Mouse (Mus musculus): ENCODE measurements around the gene Trappc1. TPM values are rescaled to one million over a fixed set of nuclear protein-coding genes. Genes with fewer than 3 reads are reported as not detected.
"Not testable (repeated sequence)": the region's sequence is repeated elsewhere in the genome, so short reads cannot be mapped to it uniquely, and the experiment has no call there.

Trappc1 gene
- polyA plus RNA-seq, 1 experiment from 2014 or later, result 171 TPM

DNA sequence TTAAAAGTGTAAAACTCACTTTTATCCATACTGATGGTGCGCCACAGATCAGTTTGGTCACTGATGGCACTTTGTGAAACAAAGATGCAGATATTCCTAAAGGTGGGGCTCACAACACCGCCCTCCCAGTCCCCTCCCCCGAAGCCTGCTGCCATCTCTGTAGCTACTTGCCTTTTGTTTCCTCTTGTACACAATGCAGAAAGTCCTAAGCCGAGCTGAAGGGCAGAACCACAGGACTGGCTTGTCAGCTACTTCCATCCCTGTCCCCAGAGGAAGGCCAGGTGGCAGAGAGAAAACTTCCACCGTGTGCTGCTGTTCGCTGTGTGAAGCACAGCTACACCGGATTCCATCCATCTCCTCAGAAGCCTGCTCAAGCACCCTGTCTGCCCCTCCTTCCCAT lies 25.5 kb upstream of the Trappc1 start:
- Histone ChIP-seq H3K4me1 (replicated peaks; ENCODE audit: insufficient read depth, low read length) (no peaks in the 10 kb centered on the region), H3K4me3 (replicated peaks; ENCODE audit: low read depth, low read length) (no peak overlapping the region), H3K27ac (no peak overlapping the region), H3K4me2 (ENCODE audit: low read length) (no peak overlapping the region), H3K9ac (ENCODE audit: low read depth, low read length) (no peak overlapping the region), H3K9me3 (replicated peaks; ENCODE audit: low read length) (no peaks in the 10 kb centered on the region), H3K27me3 (ENCODE audit: insufficient read depth, low read length) (no peaks in the 10 kb centered on the region), H3K36me3 (ENCODE audit: insufficient read depth, low read length) (peaks cover 15% of the 10 kb centered on the region; the same call in 1 of the 2 replicates)
- WGBS, result 84% methylated on average over 7 of the region's 7 CpGs
- DNase-seq (ENCODE audit: low spot score) (no peak), ATAC-seq (replicated peaks; ENCODE audit: low FRiP score, low read depth) (no peak)
- TF ChIP-seq CTCF (IDR thresholded peaks at IDR 0.05; ENCODE audit: low read depth), result no peak

DNA sequence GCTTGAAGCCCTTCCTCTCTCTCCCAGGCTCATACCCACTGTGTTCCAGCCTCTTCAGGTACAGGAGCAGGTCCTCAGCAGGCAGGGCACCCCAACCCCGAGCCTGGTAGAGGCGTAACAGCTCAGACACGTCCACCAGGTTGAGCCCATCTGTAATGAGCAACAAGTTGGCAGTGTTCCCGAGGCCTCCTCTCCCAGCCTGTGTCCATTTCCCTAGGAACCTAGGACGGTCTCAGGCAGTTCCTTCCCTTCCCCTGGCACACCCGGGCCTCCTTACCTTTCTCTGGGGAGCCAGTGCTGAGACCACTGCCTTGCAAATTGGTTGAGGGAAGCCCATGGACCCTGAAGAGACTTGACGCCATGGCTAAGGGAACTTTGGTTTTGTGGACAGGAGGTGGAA lies 21.0 kb upstream of the Trappc1 start:
- no peak for ATAC-seq (replicated peaks; ENCODE audit: low FRiP score, low read depth)
- DNase-seq (ENCODE audit: low spot score), result no peak
- H3K36me3 ChIP-seq (ENCODE audit: insufficient read depth, low read length), result peaks cover 16% of the 10 kb centered on the region; the same call in 1 of the 2 replicates
- H3K4me3 ChIP-seq (replicated peaks; ENCODE audit: low read depth, low read length), result no peak overlapping the region
- H3K4me1 ChIP-seq (replicated peaks; ENCODE audit: insufficient read depth, low read length), result no peaks in the 10 kb centered on the region
- H3K27me3 ChIP-seq (ENCODE audit: insufficient read depth, low read length), result no peaks in the 10 kb centered on the region
- no peak for TF ChIP-seq CTCF (IDR thresholded peaks at IDR 0.05; ENCODE audit: low read depth)
- H3K9me3 ChIP-seq (replicated peaks; ENCODE audit: low read length), result no peaks in the 10 kb centered on the region
- H3K27ac ChIP-seq, result no peak overlapping the region
- no peak overlapping the region for H3K4me2 ChIP-seq (ENCODE audit: low read length)
- WGBS, result 81% methylated on average over 7 of the region's 7 CpGs
- H3K9ac ChIP-seq (ENCODE audit: low read depth, low read length), result no peak overlapping the region

DNA sequence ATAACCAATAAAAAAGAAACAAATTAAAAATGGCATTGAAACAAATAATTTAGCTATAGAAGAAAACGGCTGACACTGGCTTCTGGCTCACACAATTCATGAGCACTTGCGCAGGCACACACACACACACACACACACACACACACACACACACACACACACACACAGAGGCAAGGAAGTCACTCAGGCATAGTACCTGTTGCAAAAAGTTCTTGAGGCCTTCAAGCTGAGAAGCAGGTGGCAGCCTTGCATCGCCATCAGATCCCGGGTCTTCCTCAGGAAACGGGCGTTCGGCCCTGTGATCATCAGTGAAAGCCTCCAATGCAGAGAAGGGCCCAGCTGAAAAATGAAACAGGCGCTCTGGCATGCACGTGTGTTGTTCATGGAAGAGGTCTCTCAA lies 18.5 kb upstream of the Trappc1 start:
- Histone ChIP-seq H3K4me3 (replicated peaks; ENCODE audit: low read depth, low read length) (no peak overlapping the region), H3K36me3 (ENCODE audit: insufficient read depth, low read length) (peaks cover 29% of the 10 kb centered on the region)

DNA sequence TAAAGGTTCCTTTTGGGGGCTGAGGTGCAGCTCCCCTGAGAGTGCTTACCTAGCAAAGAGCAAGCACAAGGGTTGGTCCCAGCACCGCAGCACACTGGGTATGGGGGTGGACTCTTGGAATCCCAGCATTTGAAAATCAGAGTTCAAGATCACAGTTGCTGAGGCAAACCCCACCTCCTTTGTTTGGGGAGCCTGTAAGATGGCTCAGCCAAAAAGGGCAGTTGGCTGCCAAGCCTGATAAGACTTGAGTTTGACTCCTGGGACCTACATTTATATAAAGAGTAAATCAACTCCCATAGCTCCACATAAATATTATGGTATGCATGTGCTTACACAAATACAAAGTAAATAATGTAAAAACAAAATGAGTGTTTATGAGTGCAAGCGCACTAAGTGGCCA lies 17.7 kb upstream of the Trappc1 start:
- WGBS, result 92% methylated on average over 2 of the region's 2 CpGs
- no peaks in the 10 kb centered on the region for H3K9me3 ChIP-seq (replicated peaks; ENCODE audit: low read length)
- no peaks in the 10 kb centered on the region for H3K27me3 ChIP-seq (ENCODE audit: insufficient read depth, low read length)
- ATAC-seq (replicated peaks; ENCODE audit: low FRiP score, low read depth) (no peak), DNase-seq (ENCODE audit: low spot score) (no peak)
- H3K9ac ChIP-seq (ENCODE audit: low read depth, low read length), result no peak overlapping the region
- no peak overlapping the region for H3K4me2 ChIP-seq (ENCODE audit: low read length)
- no peak overlapping the region for H3K4me3 ChIP-seq (replicated peaks; ENCODE audit: low read depth, low read length)
- H3K36me3 ChIP-seq (ENCODE audit: insufficient read depth, low read length), result peaks cover 34% of the 10 kb centered on the region
- no peak overlapping the region for H3K27ac ChIP-seq
- no peaks in the 10 kb centered on the region for H3K4me1 ChIP-seq (replicated peaks; ENCODE audit: insufficient read depth, low read length)
- TF ChIP-seq CTCF (IDR thresholded peaks at IDR 0.05; ENCODE audit: low read depth), result no peak

More for the DNA sequence above, 18.5 kb upstream of the Trappc1 start:
- H3K27ac ChIP-seq, result no peak overlapping the region
- no peaks in the 10 kb centered on the region for H3K27me3 ChIP-seq (ENCODE audit: insufficient read depth, low read length)
- no peaks in the 10 kb centered on the region for H3K9me3 ChIP-seq (replicated peaks; ENCODE audit: low read length)
- H3K4me2 ChIP-seq (ENCODE audit: low read length), result no peak overlapping the region
- DNase-seq (ENCODE audit: low spot score), result no peak
- ATAC-seq (replicated peaks; ENCODE audit: low FRiP score, low read depth), result no peak
- peak; percentile 13; the same call in 1 of the 2 replicates for TF ChIP-seq CTCF (IDR thresholded peaks at IDR 0.05; ENCODE audit: low read depth)
- no peaks in the 10 kb centered on the region for H3K4me1 ChIP-seq (replicated peaks; ENCODE audit: insufficient read depth, low read length)
- H3K9ac ChIP-seq (ENCODE audit: low read depth, low read length), result no peak overlapping the region
- 76% methylated on average over 9 of the region's 9 CpGs for WGBS

DNA sequence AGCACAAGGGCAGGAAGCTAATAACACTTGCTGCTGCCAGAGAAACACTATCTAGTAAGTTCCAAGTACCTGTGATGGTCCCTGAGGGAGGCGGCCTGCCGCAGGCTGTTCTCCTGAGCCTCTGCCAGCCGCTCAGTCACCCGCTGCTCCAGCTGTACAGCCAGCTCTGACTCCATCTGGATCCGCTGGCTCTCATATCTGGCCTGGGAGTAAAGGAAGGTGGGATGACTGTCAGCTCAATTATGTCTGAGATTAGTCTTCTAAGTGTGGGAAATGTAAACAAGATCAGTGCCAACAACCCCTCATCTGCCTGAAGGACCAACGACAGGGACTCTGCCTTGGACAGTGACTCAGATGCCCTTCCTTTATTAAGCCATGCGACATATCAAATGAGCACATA lies 12.5 kb upstream of the Trappc1 start:
- no peak overlapping the region for H3K27ac ChIP-seq
- no peaks in the 10 kb centered on the region for H3K4me1 ChIP-seq (replicated peaks; ENCODE audit: insufficient read depth, low read length)
- H3K9me3 ChIP-seq (replicated peaks; ENCODE audit: low read length), result no peaks in the 10 kb centered on the region
- peaks cover 32% of the 10 kb centered on the region for H3K36me3 ChIP-seq (ENCODE audit: insufficient read depth, low read length)
- WGBS, result 76% methylated on average over 7 of the region's 7 CpGs
- no peak overlapping the region for H3K9ac ChIP-seq (ENCODE audit: low read depth, low read length)
- DNase-seq (ENCODE audit: low spot score) (no peak), ATAC-seq (replicated peaks; ENCODE audit: low FRiP score, low read depth) (no peak)
- no peak overlapping the region for H3K4me3 ChIP-seq (replicated peaks; ENCODE audit: low read depth, low read length)
- no peak overlapping the region for H3K4me2 ChIP-seq (ENCODE audit: low read length)
- TF ChIP-seq CTCF (IDR thresholded peaks at IDR 0.05; ENCODE audit: low read depth), result no peak
- H3K27me3 ChIP-seq (ENCODE audit: insufficient read depth, low read length), result no peaks in the 10 kb centered on the region

DNA sequence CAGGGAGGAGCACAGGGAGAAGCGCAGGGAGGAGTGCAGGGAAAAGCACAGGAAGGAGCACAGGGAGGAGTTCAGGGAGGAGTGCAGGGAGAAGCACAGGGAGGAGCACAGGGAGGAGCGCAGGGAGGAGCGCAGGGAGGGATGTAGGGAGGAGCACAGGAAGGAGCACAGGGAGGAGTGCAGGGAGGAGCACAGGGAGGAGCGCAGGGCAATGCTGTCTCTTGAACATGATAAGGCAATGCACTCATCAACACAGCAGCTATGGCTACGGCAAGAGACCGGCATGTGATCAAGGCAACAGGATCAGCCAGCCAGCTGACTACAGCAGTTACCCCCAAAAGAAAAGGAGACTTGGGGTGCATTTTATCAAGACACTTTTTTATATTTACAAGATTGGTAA lies 7.4 kb upstream of the Trappc1 start:
- peaks cover 15% of the 10 kb centered on the region; the same call in 1 of the 2 replicates for H3K36me3 ChIP-seq (ENCODE audit: insufficient read depth, low read length)
- TF ChIP-seq CTCF (IDR thresholded peaks at IDR 0.05; ENCODE audit: low read depth), result no peak
- 96% methylated on average over 6 of the region's 6 CpGs for whole genome bisulfite sequencing

DNA sequence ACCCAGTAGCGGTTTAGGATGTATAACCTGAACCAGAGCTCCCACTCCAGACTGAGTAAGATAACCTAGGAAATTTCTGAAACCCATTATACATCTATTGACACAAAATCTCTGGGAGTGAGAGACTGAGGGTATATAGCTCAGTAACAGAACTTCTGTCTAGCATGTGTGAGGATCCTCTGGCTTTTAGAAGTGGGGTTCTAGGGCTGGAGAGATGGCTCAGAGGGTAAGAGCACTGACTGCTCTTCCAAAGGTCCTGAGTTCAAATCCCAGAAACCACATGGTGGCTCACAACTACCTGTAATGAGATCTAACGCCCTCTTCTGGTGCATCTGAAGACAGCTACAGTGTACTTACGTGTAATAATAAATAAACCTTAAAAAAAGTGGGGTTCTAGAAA lies 5.8 kb upstream of the Trappc1 start:
- H3K27ac ChIP-seq; H3K9ac ChIP-seq (ENCODE audit: low read depth, low read length); ATAC-seq (replicated peaks; ENCODE audit: low FRiP score, low read depth); H3K27me3 ChIP-seq (ENCODE audit: insufficient read depth, low read length); DNase-seq (ENCODE audit: low spot score); H3K4me2 ChIP-seq (ENCODE audit: low read length); H3K4me3 ChIP-seq (replicated peaks; ENCODE audit: low read depth, low read length); H3K9me3 ChIP-seq (replicated peaks; ENCODE audit: low read length): not testable (repeated sequence)
- WGBS, result 83% methylated on average over 3 of the region's 3 CpGs
- peaks cover 15% of the 10 kb centered on the region; the same call in 1 of the 2 replicates for H3K36me3 ChIP-seq (ENCODE audit: insufficient read depth, low read length)
- H3K4me1 ChIP-seq (replicated peaks; ENCODE audit: insufficient read depth, low read length), result peaks cover 12% of the 10 kb centered on the region

More for the DNA sequence above, 7.4 kb upstream of the Trappc1 start:
- DNase-seq (ENCODE audit: low spot score) (no peak), ATAC-seq (replicated peaks; ENCODE audit: low FRiP score, low read depth) (no peak)
- H3K9me3 ChIP-seq (replicated peaks; ENCODE audit: low read length), result no peaks in the 10 kb centered on the region
- H3K27me3 ChIP-seq (ENCODE audit: insufficient read depth, low read length), result no peaks in the 10 kb centered on the region
- H3K9ac ChIP-seq (ENCODE audit: low read depth, low read length), result no peak overlapping the region
- H3K4me1 ChIP-seq (replicated peaks; ENCODE audit: insufficient read depth, low read length), result no peaks in the 10 kb centered on the region
- H3K27ac ChIP-seq, result no peak overlapping the region
- no peak overlapping the region for H3K4me3 ChIP-seq (replicated peaks; ENCODE audit: low read depth, low read length)
- H3K4me2 ChIP-seq (ENCODE audit: low read length), result no peak overlapping the region

Measured in kidney, postnatal 0 days (tissue).